In genomic region chrX:157490769-157491144, GRCm38 (mm10) we compare ENCODE assay signal across 8 mouse cellular contexts. TPM values are rescaled to one million over a fixed set of nuclear protein-coding genes. Genes with fewer than 3 reads are reported as not detected.
A peak's percentile ranks its signal among the peaks of the same experiment; 100 is the strongest.
DNase-seq lines count a peak whose midpoint lies in the region; ATAC-seq and TF ChIP-seq lines count a peak whose summit lies in the region.

No protein-coding gene starts in this region.

- ATAC-seq in cerebellum, adult (ENCODE audit: insufficient number of reproducible peaks, low FRiP score, low TSS enrichment): no peak
- no peak for ATAC-seq in lung, postnatal 0 days
- ATAC-seq in heart, postnatal 0 days (ENCODE audit: insufficient read depth, low read depth): no peak
- no peak for ATAC-seq in liver, embryonic 11.5 days (replicated peaks; ENCODE audit: low FRiP score)

- no peaks in the 10 kb centered on the region for H3K36me3 ChIP-seq in lung, postnatal 0 days (ENCODE audit: insufficient read depth, low read length)
- H3K36me3 ChIP-seq in heart, postnatal 0 days (replicated peaks; ENCODE audit: control insufficient read depth, insufficient read depth, low read length): no peaks in the 10 kb centered on the region
- no peaks in the 10 kb centered on the region for H3K36me3 ChIP-seq in liver, embryonic 11.5 days (ENCODE audit: control insufficient read depth, insufficient read depth, low read length)

- peak overlapping the region; percentile 69 for H3K4me2 ChIP-seq in lung, postnatal 0 days (replicated peaks; ENCODE audit: low read depth, low read length)
- peak overlapping the region; percentile 74 for H3K4me2 ChIP-seq in heart, postnatal 0 days (ENCODE audit: low read depth, low read length)
- peak overlapping the region; percentile 66 for H3K4me2 ChIP-seq in liver, embryonic 11.5 days

- WGBS in lung, postnatal 0 days: 7% methylated on average over 10 of the region's 12 CpGs
- 10% methylated on average over 12 of the region's 12 CpGs for WGBS in heart, postnatal 0 days
- WGBS in liver, embryonic 11.5 days: 14% methylated on average over 12 of the region's 12 CpGs

- H3K27ac ChIP-seq in lung, postnatal 0 days (ENCODE audit: low read length): no peak overlapping the region
- H3K27ac ChIP-seq in heart, postnatal 0 days (ENCODE audit: low read depth): no peak overlapping the region
- no peak overlapping the region for H3K27ac ChIP-seq in liver, embryonic 11.5 days (ENCODE audit: low read depth, low read length)

- TF ChIP-seq CTCF in lung, postnatal 0 days (IDR thresholded peaks at IDR 0.05): no peak
- TF ChIP-seq CTCF in heart, postnatal 0 days (IDR thresholded peaks at IDR 0.05; ENCODE audit: low read depth): no peak

- H3K9ac ChIP-seq in lung, postnatal 0 days (replicated peaks; ENCODE audit: low read depth): no peak overlapping the region
- H3K9ac ChIP-seq in heart, postnatal 0 days (replicated peaks; ENCODE audit: low read depth, low read length): peak overlapping the region; percentile 74; the same call in 1 of the 2 replicates
- H3K9ac ChIP-seq in liver, embryonic 11.5 days (ENCODE audit: low read depth, low read length): peak overlapping the region; percentile 75

- DNase-seq in cerebellum, adult 18-20 months: peak; percentile 21 to 26
- no peak for DNase-seq in lung, postnatal 0 days (ENCODE audit: low spot score)
- DNase-seq in lung, postnatal 14 days: no peak
- DNase-seq in heart, postnatal 0 days (ENCODE audit: low spot score): no peak
- no peak for DNase-seq in liver, embryonic 11.5 days (ENCODE audit: low spot score)
- peak; percentile 11 for DNase-seq in right cerebral cortex, postnatal 25 days
- no peak for DNase-seq in adrenal gland, adult 8-10 months

- peak overlapping the region; percentile 55 for H3K4me3 ChIP-seq in lung, postnatal 0 days (ENCODE audit: low read depth, low read length)
- H3K4me3 ChIP-seq in heart, postnatal 0 days (ENCODE audit: low read depth, low read length): peak overlapping the region; percentile 68
- peak overlapping the region; percentile 73 for H3K4me3 ChIP-seq in liver, embryonic 11.5 days (ENCODE audit: low read depth, low read length)

- no peaks in the 10 kb centered on the region for H3K9me3 ChIP-seq in lung, postnatal 0 days (ENCODE audit: low read length)
- H3K9me3 ChIP-seq in heart, postnatal 0 days (replicated peaks; ENCODE audit: control insufficient read depth, low read length): no peaks in the 10 kb centered on the region
- H3K9me3 ChIP-seq in liver, embryonic 11.5 days (ENCODE audit: control insufficient read depth, low read length): no peaks in the 10 kb centered on the region

- no peaks in the 10 kb centered on the region for H3K27me3 ChIP-seq in lung, postnatal 0 days (replicated peaks; ENCODE audit: insufficient read depth, low read length)
- H3K27me3 ChIP-seq in heart, postnatal 0 days (ENCODE audit: control insufficient read depth, insufficient read depth, low read length): no peaks in the 10 kb centered on the region
- H3K27me3 ChIP-seq in liver, embryonic 11.5 days (replicated peaks; ENCODE audit: control insufficient read depth, insufficient read depth, low read length): peaks cover 6% of the 10 kb centered on the region

- no peaks in the 10 kb centered on the region; the same call in 1 of the 2 replicates for H3K4me1 ChIP-seq in lung, postnatal 0 days (ENCODE audit: insufficient read depth, low read depth, low read length)
- H3K4me1 ChIP-seq in heart, postnatal 0 days (ENCODE audit: control insufficient read depth, insufficient read depth): no peaks in the 10 kb centered on the region
- H3K4me1 ChIP-seq in liver, embryonic 11.5 days (replicated peaks; ENCODE audit: control insufficient read depth, insufficient read depth, low read length): no peaks in the 10 kb centered on the region

- TF ChIP-seq EP300 in lung, postnatal 0 days (IDR thresholded peaks at IDR 0.05): no peak
- TF ChIP-seq EP300 in heart, postnatal 0 days (IDR thresholded peaks at IDR 0.05; ENCODE audit: low read depth): no peak

RNA-seq across cellular contexts. Expression of gene Sms, which starts 1.3 kb away (rescaled TPM):
- polyA plus RNA-seq in lung, postnatal 0 days (2015; fragmentation: Nextera tagmentation; extraction: Ambion mirVana): 52.8 and 55.8 TPM in 2 replicates
- 43.4 and 55.3 TPM in 2 replicates for total RNA-seq in heart, postnatal 0 days (2014; rRNA removed; ENCODE audit: low replicate concordance)
- polyA plus RNA-seq in heart, postnatal 0 days (2015; fragmentation: Nextera tagmentation; extraction: Ambion mirVana): 49.2 and 49.3 TPM in 2 replicates
- polyA plus RNA-seq in liver, embryonic 11.5 days (2014; fragmentation: Nextera tagmentation; extraction: Ambion mirVana): 63.3 and 63.6 TPM in 2 replicates
- 10 to 100 TPM; 10.1 to 15.3 (median 13.4) TPM for total RNA-seq in adrenal gland, adult 8-10 months (2022)

Comparison
In these comparisons a context has a peak if more than half of its experiments do, and no peak if none do; other contexts are left out.
1. DNase-seq: peak in cerebellum, adult 18-20 months (2 of 2) and right cerebral cortex, postnatal 25 days (single experiment); none in lung, postnatal 0 days (single experiment), lung, postnatal 14 days (single experiment), heart, postnatal 0 days (single experiment), liver, embryonic 11.5 days (single experiment) and adrenal gland, adult 8-10 months (single experiment).
2. Peak in every context shown above with its lines, with median percentiles within 50 percentile points of each other: H3K4me2 ChIP-seq and H3K4me3 ChIP-seq.